In the genomic region with DNA sequence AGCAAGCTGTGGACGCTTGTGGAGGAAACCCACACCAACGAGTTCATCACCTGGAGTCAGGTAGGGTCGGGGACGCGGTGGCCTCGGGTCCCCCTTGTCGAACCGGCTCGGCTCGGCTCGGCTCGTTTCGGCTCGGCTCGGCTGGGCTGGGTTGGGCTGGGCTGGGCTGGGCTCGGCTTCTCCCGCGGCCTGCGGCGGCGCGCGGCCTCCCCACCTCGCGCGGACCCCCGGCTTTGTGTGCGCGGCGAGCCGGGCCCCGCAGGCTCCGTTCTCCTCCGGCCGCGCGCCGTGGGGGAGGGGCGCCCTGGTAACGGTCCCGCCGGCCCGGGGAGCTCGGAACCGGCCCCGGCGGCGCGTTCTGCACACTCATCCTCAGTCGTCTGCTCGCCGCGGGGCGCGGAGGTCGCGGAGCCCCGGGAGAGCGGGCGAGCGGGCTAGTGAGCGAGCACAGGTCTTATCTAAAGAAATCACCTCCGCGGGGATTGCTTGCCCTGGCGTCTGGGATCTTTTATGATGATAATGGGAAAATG, we compare ENCODE assay signal across 8 mouse cellular contexts. TPM values are rescaled to one million over a fixed set of nuclear protein-coding genes. Genes with fewer than 3 reads are reported as not detected.
A peak's percentile ranks its signal among the peaks of the same experiment; 100 is the strongest.
DNase-seq lines count a peak whose midpoint lies in the region; ATAC-seq and TF ChIP-seq lines count a peak whose summit lies in the region.

No protein-coding gene starts in this region.

- TF ChIP-seq CTCF in kidney, adult 2 months (conservative IDR thresholded peaks at IDR 0.05; ENCODE audit: insufficient read depth, insufficient read length, low read depth, low read length): no peak
- TF ChIP-seq CTCF in ES-Bruce4 (IDR thresholded peaks at IDR 0.05; ENCODE audit: low read depth, low read length): no peak

- H3K27me3 ChIP-seq in kidney, adult 2 months (replicated peaks; ENCODE audit: control insufficient read depth, insufficient read depth, low read length): no peaks in the 10 kb centered on the region
- H3K27me3 ChIP-seq in ES-Bruce4 (ENCODE audit: control insufficient read depth, insufficient read depth, low read length, poor library complexity, severe bottlenecking): no peaks in the 10 kb centered on the region; the same call in 1 of the 2 replicates
- no peaks in the 10 kb centered on the region for H3K27me3 ChIP-seq in limb, embryonic 13.5 days
- no peaks in the 10 kb centered on the region for H3K27me3 ChIP-seq in midbrain, embryonic 12.5 days

- H3K4me2 ChIP-seq in limb, embryonic 13.5 days (replicated peaks): peak overlapping the region; percentile 68
- H3K4me2 ChIP-seq in midbrain, embryonic 12.5 days (replicated peaks): peak overlapping the region; percentile 64

- peak overlapping the region; percentile 97 for H3K9ac ChIP-seq in ES-Bruce4 (ENCODE audit: low read depth, poor library complexity, severe bottlenecking)
- peak overlapping the region; percentile 97 for H3K9ac ChIP-seq in limb, embryonic 13.5 days
- H3K9ac ChIP-seq in midbrain, embryonic 12.5 days (replicated peaks): peak overlapping the region; percentile 97

- no peaks in the 10 kb centered on the region; the same call in 1 of the 2 replicates for H3K36me3 ChIP-seq in kidney, adult 2 months (ENCODE audit: control insufficient read depth, insufficient read depth, low read length)
- H3K36me3 ChIP-seq in ES-Bruce4 (ENCODE audit: control insufficient read depth, insufficient read depth, low read length, poor library complexity, severe bottlenecking): peaks cover 3% of the 10 kb centered on the region; the same call in 1 of the 2 replicates
- peaks cover 5% of the 10 kb centered on the region; the same call in 1 of the 2 replicates for H3K36me3 ChIP-seq in limb, embryonic 13.5 days
- H3K36me3 ChIP-seq in midbrain, embryonic 12.5 days: peaks cover 7% of the 10 kb centered on the region

- peaks cover 10% of the 10 kb centered on the region; the same call in 1 of the 2 replicates for H3K4me1 ChIP-seq in kidney, adult 2 months (ENCODE audit: control insufficient read depth, insufficient read depth, low read length)
- H3K4me1 ChIP-seq in ES-Bruce4 (ENCODE audit: control insufficient read depth, insufficient read depth, low read length): peaks cover 4% of the 10 kb centered on the region
- H3K4me1 ChIP-seq in limb, embryonic 13.5 days: peaks cover 14% of the 10 kb centered on the region
- H3K4me1 ChIP-seq in midbrain, embryonic 12.5 days: peaks cover 13% of the 10 kb centered on the region

- TF ChIP-seq POLR2A in kidney, adult 2 months (IDR thresholded peaks at IDR 0.05; ENCODE audit: low read depth, low read length): no peak
- TF ChIP-seq POLR2A in ES-Bruce4 (IDR thresholded peaks at IDR 0.05; ENCODE audit: insufficient read depth, low read length): no peak

- WGBS in kidney, adult 2 months: under 1% methylated on average over 65 of the region's 65 CpGs
- WGBS in limb, embryonic 13.5 days: under 1% methylated on average over 59 of the region's 65 CpGs
- WGBS in midbrain, embryonic 12.5 days: under 1% methylated on average over 65 of the region's 65 CpGs

- H3K4me3 ChIP-seq in kidney, adult 2 months (ENCODE audit: insufficient read depth, low read depth, low read length): peak overlapping the region; percentile 94
- H3K4me3 ChIP-seq in ES-Bruce4 (ENCODE audit: low read depth, low read length): peak overlapping the region; percentile 99
- peak overlapping the region; percentile 91 for H3K4me3 ChIP-seq in limb, embryonic 13.5 days
- peak overlapping the region; percentile 97 for H3K4me3 ChIP-seq in midbrain, embryonic 12.5 days

- H3K27ac ChIP-seq in kidney, adult 2 months (ENCODE audit: insufficient read depth, low read depth, low read length): peak overlapping the region; percentile 87
- H3K27ac ChIP-seq in ES-Bruce4 (ENCODE audit: insufficient read depth, low read length): peak overlapping the region; percentile 83
- peak overlapping the region; percentile 98 for H3K27ac ChIP-seq in limb, embryonic 13.5 days
- peak overlapping the region; percentile 99 for H3K27ac ChIP-seq in midbrain, embryonic 12.5 days (replicated peaks)

- DNase-seq in kidney, adult 2 months: no peak
- no peak for DNase-seq in kidney, adult 8-10 months
- DNase-seq in brain, embryonic 18.5 days (ENCODE audit: low read depth, low spot score): peak; percentile 43
- peak; percentile 71 to 80 for DNase-seq in gastrocnemius, postnatal 4 days (ENCODE audit: low spot score in 2 of 2)
- DNase-seq in layer of hippocampus, adult 8-10 months (ENCODE audit: low spot score in 2 of 2): no peak

- no peaks in the 10 kb centered on the region for H3K9me3 ChIP-seq in ES-Bruce4 (replicated peaks; ENCODE audit: control insufficient read depth, insufficient read depth, low read length, poor library complexity, severe bottlenecking)
- H3K9me3 ChIP-seq in limb, embryonic 13.5 days: no peaks in the 10 kb centered on the region
- H3K9me3 ChIP-seq in midbrain, embryonic 12.5 days: no peaks in the 10 kb centered on the region

- TF ChIP-seq EP300 in ES-Bruce4 (IDR thresholded peaks at IDR 0.05; ENCODE audit: insufficient read depth, low read depth, low read length): no peak

- peak; percentile 91 for ATAC-seq in limb, embryonic 13.5 days (ENCODE audit: low FRiP score, low read depth)
- peak; percentile 73 for ATAC-seq in midbrain, embryonic 12.5 days (ENCODE audit: low FRiP score, low read depth)

RNA-seq across cellular contexts. Expression of gene Hsf2, which starts 0.4 kb away (rescaled TPM):
- 4.5 and 4.9 TPM in 2 replicates for polyA plus RNA-seq in kidney, adult 2 months (2012; rRNA removed)
- polyA plus RNA-seq in ES-Bruce4 (2011; ENCODE audit: insufficient read depth, insufficient read length, low read depth, missing spikeins): 68.1 and 75.5 TPM in 2 replicates
- 10 to 100 TPM; 38.0 to 50.0 TPM for total RNA-seq in gastrocnemius, postnatal 4 days (2021)
- polyA plus RNA-seq in limb, embryonic 13.5 days (2015; fragmentation: Nextera tagmentation; extraction: Ambion mirVana): 45.8 and 50.1 TPM in 2 replicates
- polyA plus RNA-seq in midbrain, embryonic 12.5 days (2016; fragmentation: Nextera tagmentation; extraction: Ambion mirVana): 94.3 and 101 TPM in 2 replicates
- 10 to 100 TPM; 30.3 to 38.3 (median 34.6) TPM for total RNA-seq in layer of hippocampus, adult 8-10 months (2022)

RNA-seq across cellular contexts. Expression of gene Serinc1, which starts 45.7 kb away (rescaled TPM):
- 61.0 and 76.6 TPM in 2 replicates for polyA plus RNA-seq in kidney, adult 2 months (2012; rRNA removed)
- polyA plus RNA-seq in ES-Bruce4 (2011; ENCODE audit: insufficient read depth, insufficient read length, low read depth, missing spikeins): 63.6 and 75.0 TPM in 2 replicates
- total RNA-seq in gastrocnemius, postnatal 4 days (2021): 100 to 1,000 TPM; 168 to 169 TPM
- polyA plus RNA-seq in limb, embryonic 13.5 days (2015; fragmentation: Nextera tagmentation; extraction: Ambion mirVana): 167 and 172 TPM in 2 replicates
- polyA plus RNA-seq in midbrain, embryonic 12.5 days (2016; fragmentation: Nextera tagmentation; extraction: Ambion mirVana): 252 and 261 TPM in 2 replicates
- 1,000 to 10,000 TPM in 1 of 4 experiments, 100 to 1,000 TPM in 3; 879 to 1,039 (median 899) TPM for total RNA-seq in layer of hippocampus, adult 8-10 months (2022)

Comparison
In these comparisons a context has a peak if more than half of its experiments do, and no peak if none do; other contexts are left out.
1. DNase-seq: peak in brain, embryonic 18.5 days (single experiment) and gastrocnemius, postnatal 4 days (2 of 2); none in kidney, adult 2 months (single experiment), kidney, adult 8-10 months (0 of 2) and layer of hippocampus, adult 8-10 months (0 of 2).
2. Peak in every context shown above with its lines, with median percentiles within 50 percentile points of each other: H3K27ac ChIP-seq, H3K4me3 ChIP-seq and H3K9ac ChIP-seq.